Mouse (Mus musculus) liver, adult 2 months (tissue): ENCODE data around the gene Gm17662.

Experiments used
- CTCF ChIP-seq: fragments of 200-500 bp; IDR thresholded peaks from 2 replicates; pipeline ENCODE4 v1.5.1; 2011; ENCODE audit warnings: low read depth, low read length, control low read depth
- POLR2A ChIP-seq: fragments of 200-500 bp; IDR thresholded peaks from 2 replicates; pipeline ENCODE4 v1.6.1; 2011; ENCODE audit warnings: low read length, control low read depth; ENCODE audit not compliant: insufficient read depth; ENCODE audit errors: extremely low read depth

- TF ChIP-seq CTCF (no peak), POLR2A (no peak)
Measured at GRCm38 (mm10) chr4:104818986-104819385, 38.1 kb upstream of the Gm17662 start.
